Mouse (Mus musculus): Measurements from ENCODE around the gene Gkn1.

Gene Gkn1

GRCm38 (mm10) chr6:87350829-87351228 lies at the start of gene Gkn1:
TSS of gene Gkn1 (minus strand) at chr6:87350942.
- DNase-seq: no peak

- no peak for DNase-seq
Measured at GRCm38 (mm10) chr6:87399886-87400566, 49.3 kb upstream of the Gkn1 start.

- DNase-seq: peak; percentile 87
Measured at GRCm38 (mm10) chr6:87399137-87399536, 48.4 kb upstream of the Gkn1 start.

GRCm38 (mm10) chr6:87394783-87395182 lies 44.0 kb upstream of the Gkn1 start:
- no peak for DNase-seq

GRCm38 (mm10) chr6:87393466-87394205 lies 42.9 kb upstream of the Gkn1 start:
- DNase-seq: no peak

- DNase-seq: no peak
Measured at GRCm38 (mm10) chr6:87389455-87389989, 38.8 kb upstream of the Gkn1 start.

GRCm38 (mm10) chr6:87388877-87389276 lies 38.1 kb upstream of the Gkn1 start, which contains the start of gene Gkn3:
TSS of gene Gkn3 (minus strand) at chr6:87388935.
- no peak for DNase-seq

- no peak for DNase-seq
Measured at GRCm38 (mm10) chr6:87386681-87387080, 35.9 kb upstream of the Gkn1 start.

GRCm38 (mm10) chr6:87386203-87386602 lies 35.5 kb upstream of the Gkn1 start:
- peak; percentile 80 for DNase-seq

- no peak for DNase-seq
Measured at GRCm38 (mm10) chr6:87384761-87385160, 34.0 kb upstream of the Gkn1 start.

- peak; percentile 39 for DNase-seq
Measured at GRCm38 (mm10) chr6:87383926-87384691, 33.4 kb upstream of the Gkn1 start.

GRCm38 (mm10) chr6:87373057-87373456 lies 22.3 kb upstream of the Gkn1 start, which contains the start of gene Gkn2:
TSS of gene Gkn2 (plus strand) at chr6:87373357.
- DNase-seq: no peak

- DNase-seq: no peak
Measured at GRCm38 (mm10) chr6:87369223-87369622, 18.5 kb upstream of the Gkn1 start.

- no peak for DNase-seq
Measured at GRCm38 (mm10) chr6:87354441-87354840, 3.7 kb upstream of the Gkn1 start.

- DNase-seq: no peak
Measured at GRCm38 (mm10) chr6:87335935-87336295, 14.8 kb downstream of the Gkn1 start.

- peak; percentile 69 for DNase-seq
Measured at GRCm38 (mm10) chr6:87335091-87335934, 15.4 kb downstream of the Gkn1 start, which contains the start of gene Antxr1. TSS of gene Antxr1 (minus strand) at chr6:87335821.

GRCm38 (mm10) chr6:87334361-87335090 lies 16.2 kb downstream of the Gkn1 start:
- DNase-seq: peak; percentile 58

GRCm38 (mm10) chr6:87332380-87332779 lies 18.4 kb downstream of the Gkn1 start:
- no peak for DNase-seq

GRCm38 (mm10) chr6:87328265-87329173 lies 22.2 kb downstream of the Gkn1 start:
- DNase-seq: no peak

GRCm38 (mm10) chr6:87326932-87327331 lies 23.8 kb downstream of the Gkn1 start:
- no peak for DNase-seq
